Mouse (Mus musculus): ENCODE measurements around the gene Pacs1. TPM values are rescaled to one million over a fixed set of nuclear protein-coding genes. Genes with fewer than 3 reads are reported as not detected.
A peak's percentile ranks its signal among the peaks of the same experiment; 100 is the strongest.

Gene Pacs1
- polyA plus RNA-seq, 1 experiment from 2014 or later, result 3.3 TPM

- Histone ChIP-seq H3K36me3 (replicated peaks; ENCODE audit: insufficient read depth, low read length) (peaks cover 32% of the 10 kb centered on the region), H3K27me3 (ENCODE audit: insufficient read depth, low read length) (peaks cover 22% of the 10 kb centered on the region), H3K4me1 (ENCODE audit: insufficient read depth) (peaks cover 11% of the 10 kb centered on the region), H3K4me3 (ENCODE audit: low read depth, low read length) (peak overlapping the region; percentile 35), H3K9ac (replicated peaks) (no peak overlapping the region; the same call in 1 of the 2 replicates), H3K27ac (ENCODE audit: low read depth) (no peak overlapping the region), H3K4me2 (ENCODE audit: low read depth, low read length) (peak overlapping the region; percentile 75), H3K9me3 (ENCODE audit: low read length) (no peaks in the 10 kb centered on the region)
- ATAC-seq, result no peak
- TF ChIP-seq EP300 (IDR thresholded peaks at IDR 0.05; ENCODE audit: low read depth), result no peak
- no peak for TF ChIP-seq CTCF (IDR thresholded peaks at IDR 0.05; ENCODE audit: low read depth)
- DNase-seq, result peak; percentile 12
- 14% methylated on average over 25 of the region's 31 CpGs for WGBS (ENCODE audit: insufficient replicate concordance)
Observed at GRCm38 (mm10) chr19:5097521-5098362, 175.2 kb downstream of the Pacs1 start.

- no peak overlapping the region for H3K27ac ChIP-seq (ENCODE audit: low read depth)
- H3K9ac ChIP-seq (replicated peaks), result no peak overlapping the region
- ATAC-seq, result no peak
- H3K27me3 ChIP-seq (ENCODE audit: insufficient read depth, low read length), result peaks cover 22% of the 10 kb centered on the region
- no peak for TF ChIP-seq CTCF (IDR thresholded peaks at IDR 0.05; ENCODE audit: low read depth)
- TF ChIP-seq EP300 (IDR thresholded peaks at IDR 0.05; ENCODE audit: low read depth), result no peak
- no peak overlapping the region for H3K4me3 ChIP-seq (ENCODE audit: low read depth, low read length)
- DNase-seq, result peak; percentile 17
- H3K4me1 ChIP-seq (ENCODE audit: insufficient read depth), result peaks cover 11% of the 10 kb centered on the region
- H3K36me3 ChIP-seq (replicated peaks; ENCODE audit: insufficient read depth, low read length), result peaks cover 28% of the 10 kb centered on the region
- no peak overlapping the region for H3K4me2 ChIP-seq (ENCODE audit: low read depth, low read length)
- 18% methylated on average over 9 of the region's 9 CpGs for WGBS (ENCODE audit: insufficient replicate concordance)
- H3K9me3 ChIP-seq (ENCODE audit: low read length), result no peaks in the 10 kb centered on the region
Observed at GRCm38 (mm10) chr19:5095887-5096474, 176.9 kb downstream of the Pacs1 start.

- Histone ChIP-seq H3K9ac (replicated peaks) (no peak overlapping the region), H3K27ac (ENCODE audit: low read depth) (no peak overlapping the region), H3K9me3 (ENCODE audit: low read length) (no peaks in the 10 kb centered on the region), H3K4me2 (ENCODE audit: low read depth, low read length) (no peak overlapping the region), H3K4me3 (ENCODE audit: low read depth, low read length) (no peak overlapping the region), H3K27me3 (ENCODE audit: insufficient read depth, low read length) (peaks cover 22% of the 10 kb centered on the region), H3K4me1 (ENCODE audit: insufficient read depth) (peaks cover 11% of the 10 kb centered on the region), H3K36me3 (replicated peaks; ENCODE audit: insufficient read depth, low read length) (peaks cover 17% of the 10 kb centered on the region)
- DNase-seq (no peak), ATAC-seq (no peak)
- WGBS (ENCODE audit: insufficient replicate concordance), result 40% methylated on average over 11 of the region's 11 CpGs
- TF ChIP-seq EP300 (IDR thresholded peaks at IDR 0.05; ENCODE audit: low read depth), result no peak
- TF ChIP-seq CTCF (IDR thresholded peaks at IDR 0.05; ENCODE audit: low read depth), result no peak
Observed at GRCm38 (mm10) chr19:5094746-5095417, 178.0 kb downstream of the Pacs1 start.

- H3K9me3 ChIP-seq (ENCODE audit: low read length), result no peaks in the 10 kb centered on the region
- no peak overlapping the region for H3K4me2 ChIP-seq (ENCODE audit: low read depth, low read length)
- DNase-seq (peak; percentile 94), ATAC-seq (peak; percentile 67)
- TF ChIP-seq EP300 (IDR thresholded peaks at IDR 0.05; ENCODE audit: low read depth), result no peak
- TF ChIP-seq CTCF (IDR thresholded peaks at IDR 0.05; ENCODE audit: low read depth), result peak; percentile 93
- H3K36me3 ChIP-seq (replicated peaks; ENCODE audit: insufficient read depth, low read length), result peaks cover 10% of the 10 kb centered on the region
- H3K9ac ChIP-seq (replicated peaks), result no peak overlapping the region
- H3K4me1 ChIP-seq (ENCODE audit: insufficient read depth), result peaks cover 13% of the 10 kb centered on the region
- no peak overlapping the region for H3K27ac ChIP-seq (ENCODE audit: low read depth)
- under 1% methylated on average over 21 of the region's 21 CpGs for WGBS (ENCODE audit: insufficient replicate concordance)
- H3K4me3 ChIP-seq (ENCODE audit: low read depth, low read length), result no peak overlapping the region
- H3K27me3 ChIP-seq (ENCODE audit: insufficient read depth, low read length), result peaks cover 22% of the 10 kb centered on the region
Observed at GRCm38 (mm10) chr19:5094243-5094632, 178.7 kb downstream of the Pacs1 start.

GRCm38 (mm10) chr19:5093481-5094242 lies 179.3 kb downstream of the Pacs1 start:
- 72% methylated on average over 12 of the region's 12 CpGs for WGBS (ENCODE audit: insufficient replicate concordance)
- Histone ChIP-seq H3K4me3 (ENCODE audit: low read depth, low read length) (no peak overlapping the region), H3K27me3 (ENCODE audit: insufficient read depth, low read length) (peaks cover 22% of the 10 kb centered on the region), H3K9me3 (ENCODE audit: low read length) (no peaks in the 10 kb centered on the region), H3K9ac (replicated peaks) (no peak overlapping the region), H3K4me2 (ENCODE audit: low read depth, low read length) (no peak overlapping the region), H3K36me3 (replicated peaks; ENCODE audit: insufficient read depth, low read length) (peaks cover 8% of the 10 kb centered on the region), H3K4me1 (ENCODE audit: insufficient read depth) (peaks cover 16% of the 10 kb centered on the region), H3K27ac (ENCODE audit: low read depth) (no peak overlapping the region)
- ATAC-seq, result no peak
- TF ChIP-seq EP300 (IDR thresholded peaks at IDR 0.05; ENCODE audit: low read depth), result no peak
- TF ChIP-seq CTCF (IDR thresholded peaks at IDR 0.05; ENCODE audit: low read depth), result no peak
- peak; percentile 12 for DNase-seq
